Mouse (Mus musculus): ENCODE measurements at regions not wholly inside any gene's neighbourhood (a gene's known extent, or its start where the extent isn't known, plus 50 kb on each side); places are given as distances from the start of the nearest gene placed in this dataset.
A peak's percentile ranks its signal among the peaks of the same experiment; 100 is the strongest.

DNA sequence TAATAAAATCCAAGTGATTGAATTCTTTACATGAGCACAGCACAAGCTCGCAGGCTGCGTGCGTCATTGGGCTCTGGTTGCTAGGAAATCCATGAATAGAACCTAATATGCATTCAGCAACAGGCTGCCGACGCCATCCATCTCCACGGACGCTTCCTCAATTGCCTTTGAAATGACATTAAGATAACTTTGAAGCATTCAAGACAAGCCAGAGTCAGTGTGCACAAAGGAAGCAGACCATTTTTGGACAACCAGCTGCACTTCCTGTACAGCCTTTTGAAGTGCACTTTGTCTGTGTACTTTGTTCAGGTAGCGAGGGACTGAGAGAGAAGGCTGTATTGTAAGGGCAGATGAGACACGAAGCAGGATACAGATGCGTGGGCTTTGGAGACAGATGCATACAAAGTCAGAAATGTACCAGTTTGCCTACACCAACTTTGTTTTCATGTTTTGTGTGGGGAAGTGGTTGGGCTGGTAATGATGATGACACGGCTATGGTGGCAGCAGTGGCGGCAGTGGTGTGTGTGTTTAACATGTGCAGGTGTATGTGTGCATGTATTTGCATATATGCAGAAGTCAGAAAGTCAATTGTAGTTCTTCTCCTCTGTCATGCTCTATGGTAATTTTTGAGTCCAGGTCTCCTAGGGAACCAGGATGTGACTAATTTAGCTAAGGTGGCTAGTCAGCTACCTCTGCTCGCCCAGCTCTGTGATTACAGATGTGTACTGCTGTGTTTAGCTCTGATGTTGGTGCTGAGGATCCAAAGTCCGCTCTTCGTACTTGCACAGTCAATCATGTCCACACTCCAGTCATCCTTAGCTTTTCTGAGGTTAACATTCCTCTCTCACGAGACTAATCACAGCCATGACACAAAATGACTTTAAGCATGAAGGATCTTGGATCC lies 106.7 kb upstream of the Col1a2 start:
- no peak for DNase-seq
- intact Hi-C loops (cut with DNase I; ENCODE audit: low total_unique reads): no loop called here

DNA sequence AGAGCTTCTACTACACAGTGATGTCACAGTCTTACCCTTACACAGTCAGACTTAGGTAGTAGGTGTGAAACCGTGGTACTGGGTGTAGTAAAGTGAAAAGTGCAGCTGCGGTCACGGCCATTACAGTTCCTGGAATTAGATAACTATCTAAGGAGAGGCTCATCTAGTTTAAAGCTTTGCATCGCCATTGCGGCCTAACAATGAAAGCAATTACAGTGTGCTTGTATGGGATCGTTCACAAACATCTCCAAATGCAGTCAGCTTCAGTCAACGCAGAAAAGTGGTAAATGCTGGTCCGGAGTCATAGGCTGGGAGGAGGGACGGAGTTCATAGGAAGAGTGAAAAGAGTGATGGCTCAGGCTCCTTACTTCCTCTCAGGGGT lies 106.0 kb upstream of the Col1a2 start:
- intact Hi-C loops (cut with DNase I; ENCODE audit: low total_unique reads): no loop called here
- no peak for DNase-seq

GRCm38 (mm10) chr6:4405301-4405700 lies 99.3 kb upstream of the Col1a2 start:
- no peak for DNase-seq
- intact Hi-C loops (cut with DNase I; ENCODE audit: low total_unique reads): no loop called here

DNA sequence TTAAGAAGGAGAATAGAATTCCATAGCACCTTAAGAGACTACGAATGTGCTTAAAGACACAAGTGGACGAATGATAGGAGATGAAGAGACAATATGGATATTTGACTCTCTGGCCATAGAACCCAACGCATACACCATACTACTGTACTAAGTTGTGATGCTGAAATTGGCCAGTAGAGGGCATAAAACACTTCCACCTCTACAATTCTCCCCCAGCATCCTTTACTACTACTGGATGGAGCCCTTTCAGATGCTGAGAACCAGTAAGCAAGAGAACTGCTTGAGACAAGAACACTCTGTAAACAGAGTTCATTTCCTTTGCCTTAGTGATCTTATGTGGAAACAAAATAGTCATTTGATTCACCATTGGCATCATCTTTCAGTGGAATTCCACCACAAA lies 96.9 kb upstream of the Col1a2 start:
- no peak for DNase-seq
- intact Hi-C loops (cut with DNase I; ENCODE audit: low total_unique reads): no loop called here

DNA sequence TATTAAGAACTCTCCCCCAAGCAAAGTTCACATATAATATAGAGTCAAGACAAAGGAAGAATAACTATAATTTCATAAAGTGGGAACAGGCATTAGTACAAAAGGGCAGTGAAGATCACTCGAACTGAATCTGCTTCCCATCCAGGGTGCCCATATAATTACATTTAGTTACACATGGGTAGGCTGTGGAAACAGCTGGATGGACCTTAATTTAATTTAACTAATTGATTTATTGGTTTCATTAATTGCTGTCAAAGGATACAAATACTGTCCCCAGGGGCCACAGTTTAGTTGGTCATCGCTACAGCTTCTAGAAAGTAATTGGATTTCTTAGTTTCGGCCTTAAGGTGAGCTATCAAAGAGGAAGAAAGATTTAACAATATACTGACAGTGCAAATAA lies 91.4 kb upstream of the Col1a2 start:
- intact Hi-C loops (cut with DNase I; ENCODE audit: low total_unique reads): loop anchor here (10.0 kb wide), 1 partner anchor 132 kb away; no protein-coding TSS in a partner anchor

DNA sequence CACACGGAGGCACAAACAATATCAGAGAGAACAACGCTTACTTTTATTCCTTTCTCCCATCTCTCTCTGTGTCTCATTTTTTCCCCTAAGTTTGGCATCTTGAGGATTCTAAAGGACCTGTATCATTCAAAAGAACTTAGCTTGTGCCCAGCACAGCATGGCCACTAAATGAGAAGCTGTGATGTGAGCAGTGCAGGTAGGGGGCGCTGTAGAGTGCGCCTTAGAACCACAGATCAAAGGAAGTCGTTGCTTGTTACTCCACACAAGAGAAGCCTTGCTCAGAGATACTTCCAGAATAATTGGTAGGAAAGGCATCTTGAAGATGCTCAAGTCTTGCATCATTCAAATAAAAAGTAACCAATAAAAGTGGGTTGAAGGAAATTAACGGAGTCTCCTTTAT lies 90.4 kb upstream of the Col1a2 start:
- intact Hi-C loops (cut with DNase I; ENCODE audit: low total_unique reads): loop anchor here (10.0 kb wide), 1 partner anchor 131 kb away; no protein-coding TSS in a partner anchor

More for the DNA sequence above, 91.4 kb upstream of the Col1a2 start:
- no peak for DNase-seq

GRCm38 (mm10) chr6:4415206-4415605 lies 89.4 kb upstream of the Col1a2 start:
- DNase-seq: no peak
- intact Hi-C loops (cut with DNase I; ENCODE audit: low total_unique reads): loop anchor here (10.0 kb wide), 1 partner anchor 130 kb away; no protein-coding TSS in a partner anchor

More for the DNA sequence above, 90.4 kb upstream of the Col1a2 start:
- no peak for DNase-seq

DNA sequence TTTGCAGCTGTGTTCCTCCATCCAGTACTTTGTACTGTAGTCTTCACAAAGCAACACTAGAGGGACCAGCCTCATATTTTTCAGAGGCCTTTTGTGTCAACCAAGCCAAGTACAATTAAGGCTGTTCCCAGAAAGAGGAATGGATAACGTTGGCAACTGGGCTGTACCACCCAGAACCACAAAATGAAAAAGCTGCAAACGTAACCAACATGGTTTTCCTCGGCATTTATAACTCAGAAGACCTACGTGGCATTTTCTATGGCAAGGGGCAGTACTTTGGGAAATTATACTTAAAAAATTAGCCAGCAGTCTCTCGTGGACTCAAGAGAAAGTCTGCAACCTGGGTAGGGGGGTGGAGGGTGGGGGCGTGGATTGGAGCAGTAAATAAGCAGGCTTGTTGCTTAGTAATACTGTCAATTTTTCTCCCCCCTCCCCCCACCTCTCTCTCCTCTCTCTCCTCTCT lies 87.3 kb upstream of the Col1a2 start:
- intact Hi-C loops (cut with DNase I; ENCODE audit: low total_unique reads): loop anchor here (10.0 kb wide), 1 partner anchor 128 kb away; no protein-coding TSS in a partner anchor
- no peak for DNase-seq

- DNase-seq: no peak
- intact Hi-C loops (cut with DNase I; ENCODE audit: low total_unique reads): loop anchor here (10.0 kb wide), 1 partner anchor 126 kb away; no protein-coding TSS in a partner anchor
Observed at GRCm38 (mm10) chr6:4418376-4418775, 86.2 kb upstream of the Col1a2 start.

DNA sequence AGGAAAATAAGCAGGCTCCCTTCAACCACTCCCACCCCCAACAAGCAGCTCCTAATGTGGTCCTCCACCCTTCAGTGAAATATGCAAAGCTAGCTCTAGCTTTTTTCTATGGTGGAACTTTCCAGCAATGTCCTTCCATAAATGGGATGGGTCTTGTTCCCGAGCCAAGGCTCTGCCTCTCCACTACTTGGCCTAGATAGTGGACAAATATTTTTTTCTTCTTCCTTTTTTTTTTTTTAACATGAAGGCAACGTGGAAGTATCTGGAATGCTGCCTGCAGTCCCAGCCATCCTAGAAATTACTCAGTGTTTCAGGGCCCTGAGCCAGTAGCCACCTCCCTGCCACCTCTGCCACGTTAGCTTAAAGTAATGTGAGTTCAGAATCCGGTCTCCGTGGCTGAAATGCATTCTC lies 85.7 kb upstream of the Col1a2 start:
- peak; percentile 78 for DNase-seq
- intact Hi-C loops (cut with DNase I; ENCODE audit: low total_unique reads): loop anchor here (10.0 kb wide), 1 partner anchor 126 kb away; no protein-coding TSS in a partner anchor

GRCm38 (mm10) chr6:4421466-4421865 lies 83.1 kb upstream of the Col1a2 start:
- DNase-seq: no peak
- intact Hi-C loops (cut with DNase I; ENCODE audit: low total_unique reads): no loop called here

DNA sequence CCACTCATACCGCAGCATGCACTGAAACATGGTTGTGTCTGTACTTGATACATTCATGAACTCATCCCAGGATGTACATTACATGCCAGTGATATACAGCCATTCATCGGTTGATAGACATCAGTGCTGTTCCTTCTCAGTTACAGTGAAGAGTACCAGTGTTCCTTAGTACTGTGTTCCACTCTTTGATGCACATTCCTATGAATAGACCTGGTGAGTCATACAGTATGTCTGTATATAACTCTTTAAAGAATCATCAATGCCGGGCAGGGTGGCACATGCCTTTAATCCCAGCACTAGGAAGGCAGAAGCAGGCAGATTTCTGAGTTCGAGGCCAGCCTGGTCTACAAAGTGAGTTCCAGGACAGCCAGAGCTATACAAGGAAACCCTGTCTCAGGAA lies 77.5 kb upstream of the Col1a2 start:
- DNase-seq: no peak
- intact Hi-C loops (cut with DNase I; ENCODE audit: low total_unique reads): no loop called here

DNA sequence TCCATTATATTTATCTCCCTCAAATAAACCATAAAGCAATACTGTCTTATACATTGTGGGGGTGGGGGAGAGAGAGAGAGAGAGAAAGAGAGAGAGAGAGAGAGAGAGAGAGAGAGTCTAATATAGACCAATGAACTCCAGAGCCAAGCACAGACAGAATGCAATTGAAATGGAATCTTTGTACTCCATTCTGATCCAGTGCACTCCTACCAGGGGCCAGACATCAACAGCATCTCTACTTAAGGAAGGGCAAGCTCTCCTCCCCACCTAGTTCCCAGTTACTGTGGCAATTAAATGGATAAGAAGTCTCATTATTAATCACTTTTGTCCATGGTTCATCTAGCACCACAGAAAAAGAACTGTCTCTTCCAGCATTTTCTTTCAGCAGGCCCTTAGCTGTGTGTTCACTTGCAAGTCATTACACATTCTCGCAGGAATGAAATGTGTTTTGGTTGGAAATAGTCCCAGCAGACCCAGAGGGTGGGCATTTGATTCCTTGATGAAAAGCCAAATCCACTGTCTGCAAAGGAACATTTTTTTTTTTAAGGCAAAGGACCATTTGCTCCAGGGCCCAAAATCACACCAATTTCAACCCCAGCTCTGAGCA lies 73.8 kb upstream of the Col1a2 start:
- intact Hi-C loops (cut with DNase I; ENCODE audit: low total_unique reads): no loop called here
- DNase-seq: no peak

- intact Hi-C loops (cut with DNase I; ENCODE audit: low total_unique reads): no loop called here
- no peak for DNase-seq
Observed at GRCm38 (mm10) chr6:4432192-4432591, 72.4 kb upstream of the Col1a2 start.

DNA sequence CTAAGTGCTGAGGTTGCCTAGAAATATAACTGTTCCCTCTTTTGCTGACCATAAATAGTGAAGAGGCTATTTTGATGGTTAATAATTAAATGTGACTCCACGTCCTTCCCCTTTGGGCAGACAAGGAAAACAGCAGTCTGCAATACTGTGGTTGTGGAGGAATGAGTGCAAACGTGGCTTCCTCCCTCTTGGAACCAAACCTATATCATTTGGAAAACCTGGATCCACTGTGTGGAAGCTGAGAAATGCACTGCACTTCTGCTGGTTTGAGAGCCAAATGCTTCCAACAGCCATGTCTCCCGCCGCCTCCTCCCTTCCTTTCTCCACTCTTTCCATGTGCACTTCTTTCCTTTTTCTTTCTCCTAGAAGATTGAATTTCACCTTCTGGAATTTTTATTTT lies 68.2 kb upstream of the Col1a2 start:
- peak; percentile 26 for DNase-seq
- intact Hi-C loops (cut with DNase I; ENCODE audit: low total_unique reads): no loop called here

DNA sequence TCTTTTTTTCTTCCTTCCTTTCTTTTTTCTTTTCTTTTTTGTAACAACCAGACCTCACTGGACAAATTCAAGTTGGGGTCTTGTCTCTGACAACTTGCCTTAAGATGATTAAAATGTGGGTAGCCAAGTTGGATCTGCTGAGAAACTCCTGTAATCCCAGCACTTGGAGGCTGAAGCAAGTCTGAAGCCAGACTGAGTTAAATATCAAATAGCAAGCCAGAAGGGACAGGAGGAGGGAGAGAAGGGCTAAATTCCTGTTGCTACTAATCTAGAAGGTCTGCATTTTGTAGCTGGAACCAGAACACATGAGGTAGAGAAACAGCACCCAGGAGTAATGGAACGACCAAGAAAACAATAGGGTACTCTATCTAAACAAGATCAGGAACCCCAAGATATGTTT lies 67.7 kb upstream of the Col1a2 start:
- intact Hi-C loops (cut with DNase I; ENCODE audit: low total_unique reads): no loop called here
- no peak for DNase-seq

DNA sequence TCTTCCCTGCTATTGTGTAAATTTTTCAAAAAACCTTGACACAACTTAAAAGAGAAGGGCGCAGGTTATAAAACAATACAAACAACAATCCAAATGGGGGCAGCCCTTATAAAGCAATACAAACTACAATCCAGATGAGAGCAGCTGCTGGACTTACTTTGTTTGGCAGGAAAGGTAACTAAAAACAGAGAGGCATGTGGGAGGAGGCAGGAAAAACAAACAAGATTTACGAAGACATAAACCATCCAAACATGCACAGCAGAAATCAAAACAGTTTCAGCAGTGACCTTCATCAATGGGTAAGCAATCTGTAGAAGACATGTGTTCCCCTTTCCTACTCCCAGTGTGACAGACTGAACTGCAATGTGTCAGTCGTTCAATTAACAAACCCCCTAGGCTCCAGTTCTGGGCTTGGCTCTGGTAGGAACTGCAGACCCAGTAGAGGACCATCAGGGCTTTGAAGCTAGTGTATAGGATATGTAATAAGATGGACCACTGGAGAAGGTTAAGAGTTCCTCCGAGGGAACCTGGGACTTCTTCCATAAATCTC lies 62.9 kb upstream of the Col1a2 start:
- no peak for DNase-seq
- intact Hi-C loops (cut with DNase I; ENCODE audit: low total_unique reads): no loop called here

- DNase-seq: no peak
- intact Hi-C loops (cut with DNase I; ENCODE audit: low total_unique reads): no loop called here
Observed at GRCm38 (mm10) chr6:4445906-4446305, 58.7 kb upstream of the Col1a2 start.

- intact Hi-C loops (cut with DNase I; ENCODE audit: low total_unique reads): no loop called here
- DNase-seq: no peak
Observed at GRCm38 (mm10) chr6:4451227-4451626, 53.4 kb upstream of the Col1a2 start.
